19 mouse cellular contexts compared by ENCODE assay signal in genomic region chr17:31646199-31647002, GRCm38 (mm10). TPM values are rescaled to one million over a fixed set of nuclear protein-coding genes. Genes with fewer than 3 reads are reported as not detected.
DNase-seq lines count a peak whose midpoint lies in the region; ATAC-seq and TF ChIP-seq lines count a peak whose summit lies in the region.
"Had no signal": no experiment of that assay in that cellular context is flagged by ENCODE, and none has a peak within 500 bp of the region (broad histone marks: within the 10 kb centered on the region; RNA-seq: fewer than 3 reads in every experiment).

No protein-coding gene starts in this region.

- 95% methylated on average over 5 of the region's 5 CpGs for WGBS in hindbrain, postnatal 0 days
- WGBS in hindbrain, embryonic 13.5 days = 94% methylated on average over 5 of the region's 5 CpGs
- WGBS in midbrain, postnatal 0 days = 93% methylated on average over 5 of the region's 5 CpGs
- 94% methylated on average over 5 of the region's 5 CpGs for WGBS in midbrain, embryonic 15.5 days
- WGBS in limb, embryonic 12.5 days = 87% methylated on average over 5 of the region's 5 CpGs
- WGBS in stomach, postnatal 0 days = 99% methylated on average over 5 of the region's 5 CpGs

- TF ChIP-seq EP300 in stomach, postnatal 0 days (optimal IDR thresholded peaks at IDR 0.05) = no peak

- no peak overlapping the region for H3K4me2 ChIP-seq in hindbrain, postnatal 0 days (ENCODE audit: low read depth, low read length)
- H3K4me2 ChIP-seq in hindbrain, embryonic 13.5 days = no peak overlapping the region
- no peak overlapping the region for H3K4me2 ChIP-seq in midbrain, postnatal 0 days (ENCODE audit: low read depth, low read length, poor library complexity, severe bottlenecking)
- no peak overlapping the region for H3K4me2 ChIP-seq in midbrain, embryonic 15.5 days
- H3K4me2 ChIP-seq in limb, embryonic 12.5 days = no peak overlapping the region
- H3K4me2 ChIP-seq in stomach, postnatal 0 days (replicated peaks; ENCODE audit: low read depth) = no peak overlapping the region
- H3K4me2 ChIP-seq: liver, embryonic 15.5 days had no signal

- peak; percentile 26; the same call in 1 of the 2 replicates for TF ChIP-seq CTCF in hindbrain, postnatal 0 days (IDR thresholded peaks at IDR 0.05; ENCODE audit: low read depth)
- TF ChIP-seq CTCF in midbrain, postnatal 0 days (IDR thresholded peaks at IDR 0.05) = no peak
- 0 out of 2 replicates have a peak, but pooled peaks have one; percentile 0 for TF ChIP-seq CTCF in stomach, postnatal 0 days (IDR thresholded peaks at IDR 0.05; ENCODE audit: low read depth)

- no peak overlapping the region for H3K27ac ChIP-seq in hindbrain, postnatal 0 days
- no peak overlapping the region for H3K27ac ChIP-seq in hindbrain, embryonic 13.5 days
- no peak overlapping the region for H3K27ac ChIP-seq in midbrain, postnatal 0 days (ENCODE audit: low read depth, low read length)
- no peak overlapping the region for H3K27ac ChIP-seq in midbrain, embryonic 15.5 days
- H3K27ac ChIP-seq in limb, embryonic 12.5 days = no peak overlapping the region
- H3K27ac ChIP-seq in stomach, postnatal 0 days (replicated peaks) = no peak overlapping the region
- H3K27ac ChIP-seq: liver, embryonic 15.5 days; macrophage had no signal

- no peaks in the 10 kb centered on the region for H3K4me1 ChIP-seq in hindbrain, postnatal 0 days (ENCODE audit: insufficient read depth, low read length)
- no peaks in the 10 kb centered on the region for H3K4me1 ChIP-seq in hindbrain, embryonic 13.5 days (replicated peaks)
- H3K4me1 ChIP-seq in midbrain, postnatal 0 days (ENCODE audit: insufficient read depth, low read length) = no peaks in the 10 kb centered on the region
- H3K4me1 ChIP-seq in midbrain, embryonic 15.5 days = no peaks in the 10 kb centered on the region
- no peaks in the 10 kb centered on the region for H3K4me1 ChIP-seq in limb, embryonic 12.5 days (replicated peaks)
- H3K4me1 ChIP-seq in stomach, postnatal 0 days (replicated peaks; ENCODE audit: control insufficient read depth, insufficient read depth) = no peaks in the 10 kb centered on the region
- H3K4me1 ChIP-seq: liver, embryonic 15.5 days had no signal

- no peaks in the 10 kb centered on the region for H3K27me3 ChIP-seq in hindbrain, postnatal 0 days (ENCODE audit: insufficient read depth, low read length)
- no peaks in the 10 kb centered on the region for H3K27me3 ChIP-seq in hindbrain, embryonic 13.5 days
- no peaks in the 10 kb centered on the region for H3K27me3 ChIP-seq in midbrain, postnatal 0 days (ENCODE audit: insufficient read depth, low read length)
- no peaks in the 10 kb centered on the region for H3K27me3 ChIP-seq in midbrain, embryonic 15.5 days (replicated peaks)
- H3K27me3 ChIP-seq in limb, embryonic 12.5 days = no peaks in the 10 kb centered on the region
- H3K27me3 ChIP-seq in stomach, postnatal 0 days (ENCODE audit: control insufficient read depth, insufficient read depth, low read length) = no peaks in the 10 kb centered on the region
- H3K27me3 ChIP-seq: liver, embryonic 15.5 days; Patski had no signal

- H3K36me3 ChIP-seq in hindbrain, postnatal 0 days (ENCODE audit: insufficient read depth, low read length) = peaks cover 50% of the 10 kb centered on the region
- H3K36me3 ChIP-seq in hindbrain, embryonic 13.5 days = peaks cover 66% of the 10 kb centered on the region
- H3K36me3 ChIP-seq in midbrain, postnatal 0 days (ENCODE audit: insufficient read depth, low read length) = peaks cover 29% of the 10 kb centered on the region
- H3K36me3 ChIP-seq in midbrain, embryonic 15.5 days (replicated peaks) = peaks cover 49% of the 10 kb centered on the region
- peaks cover 59% of the 10 kb centered on the region for H3K36me3 ChIP-seq in limb, embryonic 12.5 days
- H3K36me3 ChIP-seq in stomach, postnatal 0 days (ENCODE audit: control insufficient read depth, insufficient read depth, low read length) = peaks cover 28% of the 10 kb centered on the region

- no peak overlapping the region for H3K4me3 ChIP-seq in hindbrain, postnatal 0 days (ENCODE audit: low read length)
- no peak overlapping the region for H3K4me3 ChIP-seq in hindbrain, embryonic 13.5 days
- H3K4me3 ChIP-seq in midbrain, postnatal 0 days (ENCODE audit: low read depth, low read length) = no peak overlapping the region
- H3K4me3 ChIP-seq in midbrain, embryonic 15.5 days = no peak overlapping the region
- H3K4me3 ChIP-seq in limb, embryonic 12.5 days (replicated peaks) = no peak overlapping the region
- H3K4me3 ChIP-seq in stomach, postnatal 0 days (ENCODE audit: low read depth, low read length) = no peak overlapping the region
- H3K4me3 ChIP-seq: liver, embryonic 15.5 days had no signal

- H3K9me3 ChIP-seq in hindbrain, postnatal 0 days (ENCODE audit: low read length) = no peaks in the 10 kb centered on the region
- H3K9me3 ChIP-seq in hindbrain, embryonic 13.5 days = no peaks in the 10 kb centered on the region
- H3K9me3 ChIP-seq in midbrain, postnatal 0 days (ENCODE audit: low read length) = no peaks in the 10 kb centered on the region
- no peaks in the 10 kb centered on the region for H3K9me3 ChIP-seq in midbrain, embryonic 15.5 days
- H3K9me3 ChIP-seq in limb, embryonic 12.5 days = no peaks in the 10 kb centered on the region
- H3K9me3 ChIP-seq in stomach, postnatal 0 days (ENCODE audit: control insufficient read depth, low read length) = no peaks in the 10 kb centered on the region
- H3K9me3 ChIP-seq: liver, embryonic 15.5 days had no signal

- H3K9ac ChIP-seq in hindbrain, postnatal 0 days (replicated peaks; ENCODE audit: low read length) = no peak overlapping the region
- no peak overlapping the region for H3K9ac ChIP-seq in hindbrain, embryonic 13.5 days
- H3K9ac ChIP-seq in midbrain, postnatal 0 days (replicated peaks; ENCODE audit: low read length, poor library complexity, severe bottlenecking) = no peak overlapping the region
- H3K9ac ChIP-seq in midbrain, embryonic 15.5 days = no peak overlapping the region
- no peak overlapping the region for H3K9ac ChIP-seq in limb, embryonic 12.5 days (replicated peaks)
- H3K9ac ChIP-seq in stomach, postnatal 0 days (ENCODE audit: low read length) = no peak overlapping the region
- H3K9ac ChIP-seq: liver, embryonic 15.5 days had no signal

- ATAC-seq in hindbrain, postnatal 0 days = peak; percentile 58
- no peak for ATAC-seq in hindbrain, embryonic 13.5 days (ENCODE audit: low FRiP score)
- ATAC-seq in midbrain, postnatal 0 days (ENCODE audit: low FRiP score) = peak; percentile 38; the same call in 1 of the 2 replicates
- no peak for ATAC-seq in midbrain, embryonic 15.5 days (replicated peaks)
- ATAC-seq in limb, embryonic 12.5 days (ENCODE audit: insufficient number of reproducible peaks, insufficient read depth, low FRiP score, low TSS enrichment, low read depth) = 0 out of 2 replicates have a peak, but pooled peaks have one; percentile 26
- no peak; the same call in 1 of the 2 replicates for ATAC-seq in stomach, postnatal 0 days (ENCODE audit: low FRiP score, low TSS enrichment)
- ATAC-seq: CD4-positive, CD25-positive, alpha-beta regulatory T cell, adult 4 months; Patski had no signal

- DNase-seq in hindbrain, postnatal 0 days (ENCODE audit: low spot score) = no peak
- DNase-seq in midbrain, postnatal 0 days (ENCODE audit: low spot score) = no peak
- DNase-seq in stomach, postnatal 0 days (ENCODE audit: low spot score) = no peak
- no peak for DNase-seq in urinary bladder, postnatal 25 days (ENCODE audit: low spot score)
- DNase-seq in spleen, postnatal 36 days (ENCODE audit: low spot score in 2 of 2) = no peak
- DNase-seq: adrenal gland, adult 8-10 months; kidney, adult 9 months; layer of hippocampus, postnatal 36 days had no signal

RNA-seq across cellular contexts. Expression of gene Cbs, which starts 9.4 kb away (rescaled TPM):
- total RNA-seq in hindbrain, postnatal 0 days (2014; rRNA removed) = 31.4 and 38.8 TPM in 2 replicates
- polyA plus RNA-seq in hindbrain, postnatal 0 days (2015; fragmentation: Nextera tagmentation; extraction: Ambion mirVana) = 25.8 and 30.7 TPM in 2 replicates
- 4.5 and 4.6 TPM in 2 replicates for polyA plus RNA-seq in hindbrain, embryonic 13.5 days (2015; fragmentation: Nextera tagmentation; extraction: Ambion mirVana)
- 13.3 and 29.6 TPM in 2 replicates for total RNA-seq in midbrain, postnatal 0 days (2014; rRNA removed)
- polyA plus RNA-seq in midbrain, postnatal 0 days (2015; fragmentation: Nextera tagmentation; extraction: Ambion mirVana) = 16.3 and 20.3 TPM in 2 replicates
- 5.2 and 5.9 TPM in 2 replicates for polyA plus RNA-seq in midbrain, embryonic 15.5 days (2015; fragmentation: Nextera tagmentation; extraction: Ambion mirVana)
- 2.8 and 2.9 TPM in 2 replicates for polyA plus RNA-seq in limb, embryonic 12.5 days (2016; fragmentation: Nextera tagmentation; extraction: Ambion mirVana)
- polyA plus RNA-seq in stomach, postnatal 0 days (2015; fragmentation: Nextera tagmentation; extraction: Ambion mirVana) = 0.83 and 1.2 TPM in 2 replicates
- total RNA-seq: hematopoietic stem cell, adult 5-6 weeks had no signal
- polyA plus RNA-seq: macrophage had no signal

RNA-seq across cellular contexts. Expression of gene U2af1, which starts 12.3 kb away (rescaled TPM):
- total RNA-seq in hindbrain, postnatal 0 days (2014; rRNA removed) = 46.2 and 54.6 TPM in 2 replicates
- polyA plus RNA-seq in hindbrain, postnatal 0 days (2015; fragmentation: Nextera tagmentation; extraction: Ambion mirVana) = 224 and 242 TPM in 2 replicates
- 234 and 244 TPM in 2 replicates for polyA plus RNA-seq in hindbrain, embryonic 13.5 days (2015; fragmentation: Nextera tagmentation; extraction: Ambion mirVana)
- total RNA-seq in midbrain, postnatal 0 days (2014; rRNA removed) = 55.5 and 72.9 TPM in 2 replicates
- polyA plus RNA-seq in midbrain, postnatal 0 days (2015; fragmentation: Nextera tagmentation; extraction: Ambion mirVana) = 182 and 188 TPM in 2 replicates
- polyA plus RNA-seq in midbrain, embryonic 15.5 days (2015; fragmentation: Nextera tagmentation; extraction: Ambion mirVana) = 189 and 217 TPM in 2 replicates
- polyA plus RNA-seq in limb, embryonic 12.5 days (2016; fragmentation: Nextera tagmentation; extraction: Ambion mirVana) = 411 and 432 TPM in 2 replicates
- 155 and 161 TPM in 2 replicates for polyA plus RNA-seq in stomach, postnatal 0 days (2015; fragmentation: Nextera tagmentation; extraction: Ambion mirVana)

RNA-seq across cellular contexts. Expression of gene Cryaa, which starts 31.2 kb away (rescaled TPM):
- total RNA-seq in hindbrain, postnatal 0 days (2014; rRNA removed) = 0.52 and 0.90 TPM in 2 replicates
- polyA plus RNA-seq in hindbrain, postnatal 0 days (2015; fragmentation: Nextera tagmentation; extraction: Ambion mirVana) = 1.2 TPM in 2 replicates
- polyA plus RNA-seq in hindbrain, embryonic 13.5 days (2015; fragmentation: Nextera tagmentation; extraction: Ambion mirVana) = not detected in 2 replicates
- 1.6 and 1.9 TPM in 2 replicates for total RNA-seq in midbrain, postnatal 0 days (2014; rRNA removed)
- polyA plus RNA-seq in midbrain, postnatal 0 days (2015; fragmentation: Nextera tagmentation; extraction: Ambion mirVana) = 0.37 and 0.39 TPM in 2 replicates
- 0.33 and 0.39 TPM in 2 replicates for polyA plus RNA-seq in midbrain, embryonic 15.5 days (2015; fragmentation: Nextera tagmentation; extraction: Ambion mirVana)
- polyA plus RNA-seq in limb, embryonic 12.5 days (2016; fragmentation: Nextera tagmentation; extraction: Ambion mirVana) = 0.33 TPM in 1 of 2 replicates, not detected in the other
- polyA plus RNA-seq in stomach, postnatal 0 days (2015; fragmentation: Nextera tagmentation; extraction: Ambion mirVana) = 0.12 and 0.24 TPM in 2 replicates
- total RNA-seq: adrenal gland, adult 8-10 months; common myeloid progenitor, adult 5-6 weeks; granulocyte monocyte progenitor cell, adult 5-6 weeks; hematopoietic stem cell, adult 5-6 weeks had no signal
- polyA plus RNA-seq: CD4-positive, CD25-positive, alpha-beta regulatory T cell, adult 4 months; liver, embryonic 15.5 days; macrophage; Patski; small intestine, adult 2 months had no signal

Comparison
In these comparisons a context has a peak if more than half of its experiments do, and no peak if none do; other contexts are left out.
1. ATAC-seq: peak in hindbrain, postnatal 0 days (single experiment), midbrain, postnatal 0 days (single experiment) and limb, embryonic 12.5 days (single experiment); none in hindbrain, embryonic 13.5 days (single experiment), midbrain, embryonic 15.5 days (single experiment) and stomach, postnatal 0 days (single experiment).